Mouse (Mus musculus) heart, embryonic 13.5 days (tissue): ENCODE data around the gene Pde5a. TPM values are rescaled to one million over a fixed set of nuclear protein-coding genes. Genes with fewer than 3 reads are reported as not detected.
A peak's percentile ranks its signal among the peaks of the same experiment; 100 is the strongest.

Experiments used
- ATAC-seq: fragments of 200-750 bp; cut with Nextera tagmentation; 2 replicates; pipeline ENCODE4 v1.8.0; 2017; ENCODE audit warnings: moderate TSS enrichment; ENCODE audit not compliant: insufficient number of reproducible peaks, low FRiP score, low TSS enrichment; ENCODE audit errors: extremely low read depth
- H3K27ac ChIP-seq: fragments of 300-500 bp; sonication (generic); replicated peaks from 2 replicates; pipeline ENCODE4 v1.5.1; 2015; ENCODE audit warnings: moderate library complexity, mild to moderate bottlenecking, inconsistent platforms
- H3K27me3 ChIP-seq: fragments of 300-500 bp; sonication (generic); replicated peaks from 2 replicates; pipeline ENCODE4 v1.6.1; 2015; ENCODE audit warnings: mild to moderate bottlenecking, inconsistent platforms
- H3K36me3 ChIP-seq: fragments of 300-500 bp; sonication (generic); 2 replicates; pipeline ENCODE4 v1.6.1; 2015; ENCODE audit warnings: mild to moderate bottlenecking, inconsistent platforms
- H3K4me1 ChIP-seq: fragments of 300-500 bp; sonication (generic); 2 replicates; pipeline ENCODE4 v1.6.1; 2015; ENCODE audit warnings: inconsistent platforms
- H3K4me2 ChIP-seq: fragments of 300-500 bp; sonication (generic); 2 replicates; pipeline ENCODE4 v1.6.1; 2015; ENCODE audit warnings: inconsistent platforms, mild to moderate bottlenecking, moderate library complexity
- H3K4me3 ChIP-seq: fragments of 300-500 bp; sonication (generic); 2 replicates; pipeline ENCODE4 v1.5.1; 2015; ENCODE audit warnings: moderate library complexity, mild to moderate bottlenecking, inconsistent platforms
- H3K9ac ChIP-seq: fragments of 300-500 bp; sonication (generic); 2 replicates; pipeline ENCODE4 v1.6.1; 2015; ENCODE audit warnings: inconsistent platforms, mild to moderate bottlenecking, moderate library complexity
- H3K9me3 ChIP-seq: fragments of 300-500 bp; sonication (generic); 2 replicates; pipeline ENCODE4 v1.6.1; 2016; ENCODE audit warnings: inconsistent platforms
- WGBS: fragments of 180-500 bp; shearing (Covaris S2); methylation state at CpG from one replicate; pipeline ENCODE4 v1.1.7; 2015; ENCODE audit warnings: mixed read lengths; 5-methylcytosine and 5-hydroxymethylcytosine counted together
- polyA plus RNA-seq: library from polyadenylated mRNA; unstranded; fragments of >200 nt; fragmentation: Nextera tagmentation; extraction: Ambion mirVana; gene quantifications from 2 replicates; pipeline ENCODE4 v1.2.1, GENCODE M21; 2015

Pde5a gene
- polyA plus RNA-seq, 1 experiment from 2014 or later, result 3.2 TPM

- no peak for ATAC-seq
- peaks cover 9% of the 10 kb centered on the region for H3K4me1 ChIP-seq
- no peak overlapping the region for H3K4me2 ChIP-seq
- H3K9me3 ChIP-seq, result peaks cover 3% of the 10 kb centered on the region; the same call in 1 of the 2 replicates
- H3K27ac ChIP-seq, result no peak overlapping the region
- WGBS, result 80% methylated on average over 2 of the region's 2 CpGs
- H3K27me3 ChIP-seq, result no peaks in the 10 kb centered on the region
- no peak overlapping the region for H3K4me3 ChIP-seq
- H3K36me3 ChIP-seq, result peaks cover 2% of the 10 kb centered on the region; the same call in 1 of the 2 replicates
- H3K9ac ChIP-seq, result no peak overlapping the region
Observed at GRCm38 (mm10) chr3:122810090-122810863, 81.5 kb downstream of the Pde5a start.

DNA sequence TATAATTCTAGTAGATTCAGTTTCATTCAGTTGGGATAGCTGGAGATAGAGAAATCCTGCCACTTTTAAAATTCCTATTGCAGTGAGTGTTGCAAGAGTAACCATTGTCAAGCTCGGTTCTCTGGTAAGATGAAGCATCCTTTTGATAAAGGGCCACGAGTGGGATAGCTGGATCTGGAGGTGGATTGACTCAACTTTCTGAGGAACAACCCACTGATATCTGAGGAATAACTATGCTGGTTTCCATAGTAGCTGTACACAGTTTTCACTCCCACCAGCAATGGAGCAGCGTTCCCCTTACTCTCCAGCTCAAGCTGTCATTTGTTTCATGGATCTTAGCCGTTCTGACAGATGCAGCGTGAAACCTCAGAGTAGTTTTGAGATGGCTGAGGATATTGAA lies 82.2 kb downstream of the Pde5a start:
- Histone ChIP-seq H3K9ac (no peak overlapping the region), H3K9me3 (peaks cover 3% of the 10 kb centered on the region; the same call in 1 of the 2 replicates), H3K4me3 (no peak overlapping the region), H3K4me1 (peaks cover 9% of the 10 kb centered on the region), H3K27ac (no peak overlapping the region), H3K27me3 (no peaks in the 10 kb centered on the region), H3K36me3 (peaks cover 2% of the 10 kb centered on the region; the same call in 1 of the 2 replicates), H3K4me2 (no peak overlapping the region)
- WGBS, result 78% methylated on average over 5 of the region's 5 CpGs
- no peak for ATAC-seq

- Histone ChIP-seq H3K27me3 (no peaks in the 10 kb centered on the region), H3K4me1 (peaks cover 16% of the 10 kb centered on the region), H3K4me2 (no peak overlapping the region), H3K4me3 (no peak overlapping the region), H3K9ac (no peak overlapping the region), H3K27ac (peak overlapping the region; percentile 56), H3K36me3 (peaks cover 4% of the 10 kb centered on the region; the same call in 1 of the 2 replicates), H3K9me3 (peaks cover 3% of the 10 kb centered on the region; the same call in 1 of the 2 replicates)
- no peak for ATAC-seq
- WGBS, result 48% methylated on average over 4 of the region's 4 CpGs
Observed at GRCm38 (mm10) chr3:122814531-122814930, 85.8 kb downstream of the Pde5a start.

DNA sequence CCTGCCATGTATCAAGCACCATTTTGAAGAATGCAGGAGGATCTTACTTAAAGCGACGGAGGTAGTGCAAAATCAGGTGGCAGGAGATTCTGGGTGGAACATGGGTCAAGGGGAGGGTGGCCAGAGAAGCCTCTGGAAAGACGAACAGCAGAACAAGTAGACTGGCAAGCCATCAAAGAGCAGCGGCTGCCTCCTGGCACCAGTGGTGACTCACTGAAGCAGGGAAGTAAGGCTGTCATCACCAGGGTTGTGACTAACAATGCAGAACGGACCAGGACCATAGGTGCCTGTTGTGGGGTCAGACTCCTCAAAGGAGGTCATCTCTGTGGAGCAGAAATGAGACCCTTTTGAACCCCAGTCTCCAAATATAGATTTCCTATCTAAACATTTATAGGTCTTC lies 89.5 kb downstream of the Pde5a start:
- no peak overlapping the region for H3K9ac ChIP-seq
- no peak overlapping the region for H3K4me3 ChIP-seq
- H3K9me3 ChIP-seq, result no peaks in the 10 kb centered on the region
- no peaks in the 10 kb centered on the region for H3K27me3 ChIP-seq
- 45% methylated on average over 5 of the region's 5 CpGs for WGBS
- H3K36me3 ChIP-seq, result 0 out of 2 replicates have a peak, but pooled peaks cover 2% of the 10 kb centered on the region
- no peak overlapping the region for H3K4me2 ChIP-seq
- no peak overlapping the region for H3K27ac ChIP-seq
- peaks cover 16% of the 10 kb centered on the region for H3K4me1 ChIP-seq
- ATAC-seq, result no peak

GRCm38 (mm10) chr3:122820700-122821099 lies 92.0 kb downstream of the Pde5a start:
- H3K27me3 ChIP-seq, result no peaks in the 10 kb centered on the region
- no peaks in the 10 kb centered on the region for H3K9me3 ChIP-seq
- H3K4me1 ChIP-seq, result 0 out of 2 replicates have a peak, but pooled peaks cover 7% of the 10 kb centered on the region
- H3K9ac ChIP-seq, result no peak overlapping the region
- H3K4me2 ChIP-seq, result no peak overlapping the region
- H3K4me3 ChIP-seq, result no peak overlapping the region
- no peak overlapping the region for H3K27ac ChIP-seq
- no peak for ATAC-seq
- peaks cover 4% of the 10 kb centered on the region for H3K36me3 ChIP-seq
- WGBS, result 55% methylated on average over 4 of the region's 4 CpGs

- 85% methylated on average over 11 of the region's 11 CpGs for WGBS
- no peak for ATAC-seq
- no peaks in the 10 kb centered on the region for H3K4me1 ChIP-seq
Observed at GRCm38 (mm10) chr3:122828270-122829058, 99.7 kb downstream of the Pde5a start.

DNA sequence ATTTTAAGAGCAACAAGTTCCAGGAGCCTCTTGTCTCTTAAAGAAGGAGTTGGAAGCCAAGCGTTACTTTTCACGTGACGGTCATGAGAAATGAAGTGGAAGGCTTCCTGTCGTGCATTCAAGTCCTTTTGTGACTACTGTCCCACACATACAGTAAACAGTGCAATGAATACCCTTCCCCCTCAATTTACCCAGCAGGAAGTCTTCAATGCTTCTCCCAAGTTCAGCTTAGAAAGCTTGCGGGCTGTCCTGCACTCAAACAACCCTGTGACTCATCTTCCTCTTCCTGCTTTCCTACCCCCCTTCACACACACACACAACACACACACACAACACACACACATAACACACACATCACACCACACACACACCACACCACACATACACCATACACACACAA lies 105.8 kb downstream of the Pde5a start:
- Histone ChIP-seq H3K4me3 (no peak overlapping the region), H3K4me2 (no peak overlapping the region), H3K36me3 (no peaks in the 10 kb centered on the region), H3K27ac (no peak overlapping the region), H3K27me3 (no peaks in the 10 kb centered on the region), H3K4me1 (peaks cover 12% of the 10 kb centered on the region), H3K9ac (no peak overlapping the region), H3K9me3 (no peaks in the 10 kb centered on the region)
- no peak for ATAC-seq
- WGBS, result 65% methylated on average over 5 of the region's 5 CpGs

More at GRCm38 (mm10) chr3:122828270-122829058, 99.7 kb downstream of the Pde5a start:
- Histone ChIP-seq H3K27ac (no peak overlapping the region), H3K9ac (no peak overlapping the region), H3K36me3 (peaks cover 9% of the 10 kb centered on the region), H3K4me3 (no peak overlapping the region), H3K27me3 (no peaks in the 10 kb centered on the region), H3K9me3 (no peaks in the 10 kb centered on the region), H3K4me2 (no peak overlapping the region)

DNA sequence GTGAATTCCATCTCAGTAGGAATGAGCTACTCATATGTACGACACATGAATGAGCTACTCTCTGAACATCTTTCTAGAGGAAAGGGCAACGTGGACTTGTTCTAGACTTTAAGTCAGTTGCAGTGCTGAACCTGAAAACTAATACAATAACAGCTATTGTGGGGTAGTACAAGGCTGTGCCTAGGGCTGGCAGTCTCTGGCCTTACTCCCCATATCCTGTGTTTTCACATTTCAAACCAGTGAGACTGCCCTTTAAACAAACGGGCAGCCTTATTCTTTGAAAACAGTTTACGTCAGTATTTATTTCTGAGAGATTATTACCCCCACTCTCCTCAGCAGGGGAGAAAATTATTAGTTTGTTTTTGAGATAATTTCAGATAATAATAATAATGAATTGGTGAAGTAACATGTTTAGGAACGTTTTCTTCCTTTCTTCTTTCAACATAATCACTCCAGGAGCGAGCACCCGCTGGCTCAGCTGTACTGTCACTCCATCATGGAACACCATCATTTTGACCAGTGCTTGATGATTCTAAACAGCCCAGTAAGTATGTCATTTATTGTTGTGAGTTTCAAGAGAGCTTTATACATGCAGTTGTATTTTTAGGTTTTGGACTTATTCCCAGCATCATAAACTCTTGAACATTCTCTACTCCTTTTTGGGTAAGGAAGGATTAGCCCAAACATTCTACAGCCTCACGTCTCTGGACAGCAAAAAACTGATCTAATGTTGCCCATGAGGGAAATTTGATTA lies 106.5 kb downstream of the Pde5a start:
- Histone ChIP-seq H3K4me3 (no peak overlapping the region), H3K4me1 (peaks cover 12% of the 10 kb centered on the region), H3K27me3 (no peaks in the 10 kb centered on the region), H3K4me2 (no peak overlapping the region), H3K9ac (no peak overlapping the region), H3K36me3 (peaks cover 3% of the 10 kb centered on the region; the same call in 1 of the 2 replicates), H3K27ac (no peak overlapping the region), H3K9me3 (no peaks in the 10 kb centered on the region)
- WGBS, result 69% methylated on average over 8 of the region's 8 CpGs
- no peak for ATAC-seq

GRCm38 (mm10) chr3:122837639-122838038 lies 108.9 kb downstream of the Pde5a start:
- Histone ChIP-seq H3K9me3 (no peaks in the 10 kb centered on the region), H3K4me2 (no peak overlapping the region), H3K27me3 (no peaks in the 10 kb centered on the region), H3K4me1 (peaks cover 12% of the 10 kb centered on the region), H3K4me3 (no peak overlapping the region), H3K9ac (no peak overlapping the region), H3K27ac (no peak overlapping the region; the same call in 1 of the 2 replicates), H3K36me3 (peaks cover 4% of the 10 kb centered on the region; the same call in 1 of the 2 replicates)
- ATAC-seq, result no peak
- WGBS, result 59% methylated on average over 2 of the region's 2 CpGs

- Histone ChIP-seq H3K4me3 (no peak overlapping the region), H3K4me1 (peaks cover 9% of the 10 kb centered on the region; the same call in 1 of the 2 replicates), H3K36me3 (peaks cover 8% of the 10 kb centered on the region), H3K27ac (peak overlapping the region; percentile 39), H3K9ac (no peak overlapping the region), H3K9me3 (no peaks in the 10 kb centered on the region), H3K27me3 (no peaks in the 10 kb centered on the region), H3K4me2 (no peak overlapping the region)
- WGBS, result 45% methylated on average over 5 of the region's 5 CpGs
- ATAC-seq, result no peak
Observed at GRCm38 (mm10) chr3:122848410-122849034, 119.8 kb downstream of the Pde5a start.
